Mouse (Mus musculus) lung, postnatal 10 days (tissue): ENCODE data around the gene Alcam.

ENCODE experiments used
- DNase-seq: peaks from one replicate; pipeline ENCODE4 v3.0.0; 2021

Gene Alcam

DNA sequence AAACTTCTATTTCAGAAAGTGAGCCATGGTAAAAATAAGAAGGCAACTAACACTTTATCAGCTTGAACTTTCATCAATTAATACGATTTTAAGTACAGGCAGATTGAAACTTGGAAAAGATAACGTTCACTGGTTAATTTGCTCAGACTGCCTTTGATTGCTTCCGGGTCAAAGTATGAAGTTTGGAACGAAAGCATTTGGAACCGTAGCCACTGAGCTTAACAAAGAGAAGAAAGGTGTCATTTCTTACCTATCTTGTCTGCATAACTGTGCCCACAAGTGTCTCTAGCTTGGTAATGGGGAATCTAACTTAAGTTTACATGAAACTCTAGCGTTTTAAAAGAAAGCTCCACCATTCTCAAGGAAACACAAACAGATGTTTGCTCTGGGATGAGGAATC is 14.9 kb downstream of the Alcam start:
- DNase-seq: no peak

DNA sequence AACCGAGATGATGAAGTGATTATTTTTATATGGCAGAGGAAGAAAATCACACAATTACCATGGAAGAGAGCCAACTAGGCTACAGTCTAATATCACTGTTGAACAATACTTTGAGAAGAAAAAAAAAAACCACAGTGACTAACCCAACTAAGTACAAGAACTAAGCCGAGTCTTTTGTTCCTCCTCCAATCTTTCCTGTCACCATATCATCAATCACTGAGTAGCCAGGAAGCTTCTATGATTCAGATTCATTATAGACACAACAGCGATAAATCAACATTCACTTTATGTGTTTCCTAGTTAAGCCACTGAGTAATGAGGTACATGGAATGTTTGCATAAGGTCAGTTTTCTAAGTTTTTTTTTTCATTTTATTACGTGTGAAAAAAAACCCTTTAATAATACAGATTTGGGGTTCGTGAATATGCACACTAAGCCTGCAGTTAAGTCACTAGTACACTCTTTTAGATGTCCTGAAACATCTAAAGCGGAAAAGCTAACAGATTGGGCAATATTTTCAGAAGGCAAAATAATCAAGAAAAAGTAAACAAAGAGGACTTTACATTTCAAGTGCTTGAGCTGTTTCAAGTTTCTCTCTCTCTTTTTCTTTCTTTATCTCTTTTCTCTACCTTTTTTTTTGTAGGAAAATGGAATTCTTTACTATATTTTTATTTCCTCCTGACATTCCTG is 15.5 kb downstream of the Alcam start:
- DNase-seq: no peak

DNA sequence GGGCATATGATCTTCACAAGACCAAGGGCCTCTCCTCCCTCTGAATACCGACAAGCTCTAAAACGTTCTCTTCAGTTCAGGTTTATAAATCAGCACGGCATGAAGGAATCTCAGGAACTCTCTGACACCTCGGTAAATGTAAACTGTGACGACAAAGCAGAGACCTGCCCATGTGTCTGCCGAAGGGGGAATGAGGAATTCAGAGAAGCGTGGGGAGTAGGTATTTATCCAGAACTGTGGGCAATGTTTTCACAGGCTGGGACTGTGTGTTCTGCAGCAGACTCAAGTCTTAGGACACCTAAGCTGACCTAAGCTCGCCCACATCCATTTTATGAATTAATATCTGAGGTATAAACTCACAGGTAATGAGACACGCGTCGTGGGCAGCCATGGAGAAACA is 20.7 kb downstream of the Alcam start:
- DNase-seq: no peak

DNA sequence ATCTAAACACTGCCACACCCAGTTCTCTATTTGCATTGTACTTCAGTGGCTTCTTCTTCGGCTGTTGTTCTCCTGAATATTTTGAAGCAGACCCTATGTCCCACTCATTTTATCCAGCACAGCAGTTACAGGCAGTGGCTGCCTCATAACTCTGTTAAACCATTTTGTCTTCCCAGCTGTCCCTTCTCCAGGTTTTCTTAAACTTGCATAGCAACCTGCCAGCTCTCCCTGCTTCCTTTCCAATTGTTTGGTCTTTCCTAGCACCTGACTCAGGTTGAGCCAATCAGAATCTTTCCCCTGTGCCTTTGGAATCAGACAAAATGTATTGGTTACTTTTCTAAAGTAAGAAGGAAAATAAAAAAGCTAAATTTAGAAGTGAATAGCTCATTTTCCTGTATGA is 21.8 kb downstream of the Alcam start:
- DNase-seq: no peak

DNA sequence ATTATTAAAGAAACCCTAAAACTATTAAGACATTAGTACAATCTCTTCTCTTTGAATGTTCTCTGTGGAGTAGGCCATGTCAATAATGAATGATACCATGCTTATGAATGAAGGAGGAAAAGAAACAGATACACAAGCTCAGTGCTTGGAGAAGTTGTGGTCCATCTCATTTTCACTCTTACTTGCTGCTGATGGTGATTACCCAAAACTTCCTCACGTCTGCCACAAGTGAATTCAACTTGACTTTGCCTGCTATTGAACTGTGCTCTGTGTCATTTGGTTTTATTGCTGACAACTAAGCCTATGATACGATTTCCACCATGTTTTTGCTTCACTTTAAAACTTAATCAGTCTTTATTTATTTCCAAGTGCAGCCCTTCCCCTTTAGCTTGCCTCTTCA is 22.3 kb downstream of the Alcam start:
- no peak for DNase-seq

DNA sequence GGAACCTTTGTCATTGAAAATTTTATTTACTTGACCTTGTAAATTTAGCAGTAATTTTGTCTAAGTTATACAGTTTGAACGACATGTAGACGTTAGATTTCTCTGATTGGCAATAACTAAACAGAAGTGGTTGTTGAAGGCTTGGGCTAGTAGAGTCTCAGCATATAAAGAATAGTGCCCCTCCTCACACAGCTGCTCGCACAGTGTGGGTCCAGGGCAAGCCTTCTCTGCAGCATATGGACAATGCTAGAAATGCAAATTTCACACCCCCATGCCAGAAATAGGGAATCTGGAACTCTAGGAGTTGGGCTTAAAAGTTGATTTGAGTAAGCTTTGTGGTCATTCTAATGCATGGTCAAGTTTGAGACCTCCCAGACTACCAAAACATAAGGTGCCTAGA is 23.8 kb downstream of the Alcam start:
- no peak for DNase-seq

DNA sequence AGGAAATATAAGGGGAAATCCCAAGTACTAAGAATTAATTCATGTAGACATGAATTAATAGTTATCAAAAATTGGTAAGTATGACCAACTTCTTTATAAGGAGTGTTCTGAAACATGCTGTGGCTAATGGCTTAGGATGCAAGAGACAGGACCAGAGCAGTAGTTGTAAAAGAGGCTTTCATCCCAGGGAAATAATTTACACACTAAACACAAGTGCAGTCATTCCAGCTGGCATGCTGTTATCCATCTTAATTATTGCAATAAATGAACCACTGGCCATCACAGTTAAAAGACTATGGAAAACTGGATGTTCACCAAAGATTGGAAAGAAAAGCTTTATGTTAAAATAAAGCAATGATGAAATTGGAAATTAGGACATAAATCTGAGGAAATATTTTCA is 24.2 kb downstream of the Alcam start:
- DNase-seq: no peak

DNA sequence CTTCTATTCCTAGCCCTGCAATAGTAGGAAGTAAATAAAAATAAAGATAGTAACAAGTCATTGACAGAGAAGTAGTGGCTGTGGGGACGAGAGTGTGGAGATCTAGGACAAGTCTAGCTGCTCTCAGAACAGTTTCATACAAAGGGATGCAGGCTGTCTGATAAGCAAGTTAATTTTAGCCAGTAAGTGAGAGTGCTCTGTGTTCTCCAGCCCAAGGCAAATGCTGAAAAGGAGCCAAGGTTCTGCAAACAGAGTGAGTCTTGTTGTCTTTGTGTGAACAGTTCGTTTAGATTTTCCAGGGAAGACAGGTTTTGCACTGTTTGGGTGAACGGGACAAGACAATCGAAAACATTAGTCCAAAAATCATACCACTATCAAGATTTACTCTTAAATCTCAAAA is 25.4 kb downstream of the Alcam start:
- peak; percentile 6 for DNase-seq

DNA sequence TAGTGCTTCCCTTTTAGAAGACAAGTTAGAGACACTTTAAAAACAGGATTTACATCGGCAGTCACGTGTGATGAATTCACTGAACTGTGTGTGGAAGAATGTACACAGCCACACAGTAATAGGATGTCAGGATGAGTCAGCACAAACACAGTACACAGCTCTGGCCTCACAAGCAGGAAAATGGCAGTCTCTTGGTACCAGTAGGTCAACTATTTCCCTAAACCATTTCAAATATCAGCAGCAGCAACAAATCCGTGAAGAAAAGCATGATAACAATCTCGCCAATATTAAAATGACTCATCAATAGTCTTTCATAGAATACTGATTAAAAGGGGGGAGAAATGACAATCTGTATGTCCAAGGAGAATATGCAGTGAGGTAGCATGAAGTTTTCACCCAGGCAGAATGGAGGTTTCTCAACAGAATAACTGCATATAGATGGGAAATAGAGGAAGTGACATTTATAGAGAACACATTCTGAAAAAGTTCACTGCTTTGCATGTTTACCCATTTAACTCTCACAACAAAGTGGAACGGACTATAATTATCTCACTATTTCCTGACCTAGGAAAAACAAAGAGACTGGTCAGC is 35.2 kb downstream of the Alcam start:
- no peak for DNase-seq

DNA sequence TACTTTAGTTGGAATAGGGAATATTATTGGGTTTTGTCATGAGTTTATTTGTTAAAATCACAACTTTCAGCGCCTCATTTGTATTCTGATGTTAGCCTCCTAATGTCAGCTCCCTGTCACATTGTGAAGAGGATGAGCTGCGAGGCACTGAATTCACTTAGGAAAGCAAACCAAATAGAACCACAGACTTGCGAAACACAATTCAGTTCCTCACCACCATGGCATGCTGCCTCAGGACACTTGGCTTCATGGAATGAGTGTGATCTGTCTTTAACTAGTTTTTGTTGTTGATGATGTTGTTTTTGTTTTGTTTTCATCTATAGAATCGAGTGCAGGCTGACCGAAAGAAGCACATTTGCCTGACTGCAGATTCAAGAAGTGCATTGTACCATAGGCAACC is 35.9 kb downstream of the Alcam start:
- no peak for DNase-seq

DNA sequence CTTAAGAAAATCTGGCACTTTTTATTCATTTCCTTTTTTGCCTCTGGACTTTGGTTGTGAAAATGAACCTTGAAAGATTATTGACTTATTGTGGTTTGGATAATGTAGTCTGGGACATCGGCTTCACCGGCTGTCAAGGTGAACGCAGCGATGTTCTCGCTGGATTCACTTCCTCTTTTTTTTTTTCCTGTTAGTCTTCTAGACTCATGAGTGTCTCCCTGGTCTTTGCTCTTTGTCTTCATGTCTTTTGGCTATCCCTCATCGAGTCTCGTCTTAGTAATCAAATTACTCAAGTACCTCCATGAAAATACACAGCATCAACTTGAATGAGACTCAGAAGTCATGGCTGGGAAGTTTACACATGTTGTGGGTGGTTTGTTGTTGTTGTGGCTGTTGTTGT is 36.7 kb downstream of the Alcam start:
- DNase-seq: no peak

DNA sequence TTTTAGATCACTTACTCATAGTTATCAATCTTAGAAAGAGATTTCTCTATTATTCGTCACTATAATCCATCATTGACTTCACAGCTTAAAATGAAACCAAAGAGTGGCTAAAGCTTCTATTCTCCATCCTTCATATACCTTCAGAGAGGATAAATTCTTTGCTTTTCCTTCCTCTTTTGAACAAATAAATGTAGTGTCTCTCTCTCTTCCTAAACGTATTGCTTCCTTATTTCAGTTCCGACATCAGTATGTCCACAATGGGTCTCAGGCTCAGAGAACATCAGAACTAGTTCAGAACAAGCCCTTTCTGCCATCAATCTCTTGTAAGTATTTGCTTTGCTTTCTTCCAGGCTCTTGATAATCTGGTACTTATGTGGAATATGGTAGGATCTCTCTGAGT is 40.2 kb downstream of the Alcam start:
- no peak for DNase-seq

DNA sequence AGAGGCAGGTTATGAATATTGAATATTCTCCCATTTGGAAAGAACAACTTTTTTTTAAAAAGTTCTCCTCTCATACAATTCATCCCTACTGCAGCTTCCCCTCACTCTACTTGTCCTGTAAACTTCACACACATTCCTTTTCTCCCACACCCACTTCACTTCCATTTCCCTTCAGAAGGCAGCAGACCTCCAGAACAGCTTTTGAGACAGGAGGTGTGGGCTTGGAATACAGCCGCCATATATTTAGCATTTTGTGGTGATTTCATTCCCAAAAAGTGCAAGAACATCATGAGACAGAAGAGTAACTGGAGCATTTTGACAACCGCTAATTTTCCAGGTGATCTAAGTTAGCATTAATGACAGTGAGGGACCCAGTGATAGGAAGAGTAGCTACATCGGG is 47.8 kb downstream of the Alcam start:
- DNase-seq: no peak

DNA sequence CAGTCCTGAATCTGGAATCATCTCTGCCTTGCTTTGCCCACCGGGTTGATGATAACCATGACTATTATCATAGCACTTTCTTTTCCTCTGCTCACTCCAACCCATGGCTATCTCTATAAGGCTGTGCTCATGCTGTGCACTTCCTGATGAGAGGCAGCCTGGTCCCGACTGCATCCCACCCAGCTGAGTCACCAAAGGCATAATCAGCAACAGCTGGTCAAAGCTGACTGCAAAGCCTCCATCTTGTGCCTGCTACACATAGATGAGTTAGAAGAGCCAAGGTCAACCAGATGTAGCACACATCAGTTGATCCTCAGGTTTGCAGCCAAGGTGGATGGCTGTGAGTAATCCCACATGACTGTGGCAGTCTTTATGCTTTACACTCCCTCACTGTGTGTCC is 48.6 kb downstream of the Alcam start:
- no peak for DNase-seq

DNA sequence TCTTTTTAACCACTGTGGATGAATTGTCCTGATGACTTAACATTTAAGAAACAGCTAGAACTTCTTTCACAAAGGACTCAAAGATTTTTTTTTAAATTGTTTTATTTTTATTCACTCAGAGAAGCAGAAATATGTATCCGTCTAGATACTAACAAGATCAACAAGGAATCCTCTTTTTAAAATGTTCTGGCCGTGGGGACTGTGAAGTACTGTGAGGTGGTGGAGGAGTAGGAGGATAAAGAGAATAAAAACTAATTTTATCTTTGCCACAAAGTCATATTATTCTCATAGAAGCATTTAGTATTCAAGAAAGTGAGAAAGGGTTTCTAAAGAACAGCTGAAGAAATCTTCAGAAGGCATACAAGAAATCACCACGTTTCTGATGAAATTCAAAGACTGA is 54.8 kb downstream of the Alcam start:
- no peak for DNase-seq

DNA sequence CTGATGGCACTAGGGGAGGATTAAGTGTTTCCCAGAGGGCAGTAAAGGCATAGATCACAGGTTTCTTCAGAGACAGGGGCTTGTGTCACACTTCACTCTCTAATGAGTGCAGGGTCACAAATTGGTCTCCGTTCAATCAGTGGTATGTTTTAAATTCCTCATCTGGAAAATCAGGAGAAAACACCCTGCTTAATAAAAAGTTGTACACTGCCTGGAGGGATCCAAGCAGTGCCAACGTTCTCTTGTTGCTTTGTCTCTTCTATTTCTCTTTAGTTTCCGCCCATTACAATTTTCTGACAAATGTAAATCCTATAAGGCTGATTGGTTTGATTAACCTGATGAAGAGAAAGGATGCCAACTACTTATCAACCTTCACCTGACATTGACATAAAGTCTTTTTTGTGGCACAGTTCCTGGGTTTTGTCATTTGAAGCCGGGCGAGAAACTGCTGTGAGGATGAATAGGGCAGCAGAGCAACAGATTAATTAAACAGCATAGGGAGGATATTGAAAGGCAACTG is 67.0 kb downstream of the Alcam start:
- no peak for DNase-seq

DNA sequence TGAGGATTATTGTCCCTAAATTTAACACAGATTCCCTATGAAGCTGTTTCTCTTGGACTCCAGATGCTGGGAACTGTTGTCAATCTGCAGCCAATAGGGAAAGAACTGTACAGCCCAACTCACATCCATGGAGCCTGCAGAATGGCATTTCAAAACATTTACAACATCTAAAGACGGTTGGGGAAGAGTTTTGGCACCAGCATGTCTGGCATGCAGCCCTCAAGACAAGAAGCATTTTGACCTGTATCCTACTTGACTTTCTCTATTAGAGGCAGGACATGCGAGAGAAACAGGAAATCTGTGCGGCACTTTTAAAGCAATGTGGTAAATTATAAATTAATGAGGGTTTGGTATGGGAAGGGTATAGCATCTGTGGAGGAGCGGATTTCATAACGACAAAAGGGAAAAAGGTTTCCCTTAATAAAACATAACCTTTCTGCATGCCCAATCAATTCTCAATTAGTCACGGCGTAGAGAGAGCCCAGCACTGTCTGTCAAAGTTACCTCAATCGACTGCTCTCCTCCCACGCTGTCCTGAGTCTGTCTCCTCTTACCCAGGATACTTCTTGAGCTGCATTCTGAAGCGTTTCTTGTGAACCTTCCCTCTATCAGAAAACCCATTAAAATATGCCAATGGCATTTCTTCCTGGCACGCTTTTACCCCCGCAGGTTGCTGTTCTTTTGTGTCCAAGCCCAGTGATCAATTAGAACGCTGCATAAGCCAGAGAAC is 70.3 kb downstream of the Alcam start:
- peak; percentile 26 for DNase-seq

DNA sequence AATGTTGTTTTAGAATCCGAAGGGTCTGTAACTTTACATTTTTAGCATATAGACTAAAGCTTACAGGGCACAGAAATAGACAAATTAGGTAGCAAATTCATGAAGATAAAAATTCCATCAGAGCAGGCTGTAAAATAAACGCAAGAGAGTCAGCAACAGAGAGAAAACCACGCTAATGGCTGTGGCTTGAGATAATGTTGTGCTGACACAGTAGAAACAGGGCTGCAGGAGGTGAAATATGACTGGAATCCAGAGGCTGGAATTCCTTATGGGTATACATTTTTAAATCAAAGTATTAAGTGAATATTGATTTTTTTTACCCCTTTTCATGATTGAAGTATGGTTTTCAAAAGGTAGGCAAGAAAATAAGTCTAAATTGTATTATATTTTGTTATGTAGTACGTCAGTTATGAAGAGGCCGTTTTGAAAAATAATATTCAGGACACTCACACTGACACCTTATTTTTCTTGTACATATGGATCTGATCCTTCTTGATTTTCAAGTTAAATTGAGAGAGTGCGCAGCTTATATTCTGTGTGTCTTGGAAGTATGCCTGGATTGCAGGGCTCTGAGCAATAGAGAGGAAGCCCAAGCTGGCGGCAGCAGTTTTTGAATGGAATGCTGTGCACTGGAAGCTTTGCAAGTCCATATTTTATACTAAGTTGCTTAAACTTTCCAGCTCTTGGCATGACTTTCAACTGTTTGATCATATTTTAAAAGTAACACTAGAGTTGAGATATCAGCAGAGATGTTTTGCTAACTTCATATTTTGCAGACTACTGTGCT is 74.9 kb downstream of the Alcam start:
- DNase-seq: peak; percentile 12

DNA sequence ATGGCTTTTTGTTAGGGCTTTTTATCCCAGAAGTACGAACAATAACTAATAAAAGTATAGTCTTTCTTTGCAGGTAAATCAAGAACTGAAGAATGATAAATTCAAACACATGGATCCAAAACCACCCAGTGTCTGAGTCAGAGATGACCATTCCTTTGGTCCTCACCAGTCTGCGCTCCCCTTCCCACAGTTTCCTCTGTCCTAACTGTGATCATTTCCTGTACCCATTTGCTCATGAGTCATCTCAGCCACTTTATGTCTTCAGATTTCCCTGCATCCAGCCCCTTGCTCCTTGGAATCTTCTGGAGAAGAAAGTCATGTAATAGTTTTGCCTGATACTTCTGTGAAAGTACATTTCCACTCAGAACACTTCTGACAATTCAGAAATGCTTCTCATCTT is 77.0 kb downstream of the Alcam start:
- DNase-seq: no peak

DNA sequence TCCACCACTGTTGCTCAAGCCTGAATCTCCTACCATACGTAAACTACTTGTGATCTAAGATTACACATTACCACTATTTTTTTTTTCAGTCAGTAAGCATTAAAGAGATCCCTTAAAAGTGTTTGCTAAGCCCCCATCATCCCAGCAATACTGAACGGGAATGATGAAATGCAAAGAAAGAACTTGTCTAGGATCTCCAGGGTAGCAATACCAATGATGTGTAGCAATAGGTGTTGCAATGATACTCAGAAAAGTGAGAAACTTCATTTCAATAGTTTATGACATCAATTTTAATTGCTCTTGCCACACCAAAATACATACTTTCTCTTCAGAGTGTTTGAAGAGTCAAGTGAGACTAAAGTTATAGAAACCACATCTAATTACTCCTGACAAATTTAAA is 81.9 kb downstream of the Alcam start:
- no peak for DNase-seq

DNA sequence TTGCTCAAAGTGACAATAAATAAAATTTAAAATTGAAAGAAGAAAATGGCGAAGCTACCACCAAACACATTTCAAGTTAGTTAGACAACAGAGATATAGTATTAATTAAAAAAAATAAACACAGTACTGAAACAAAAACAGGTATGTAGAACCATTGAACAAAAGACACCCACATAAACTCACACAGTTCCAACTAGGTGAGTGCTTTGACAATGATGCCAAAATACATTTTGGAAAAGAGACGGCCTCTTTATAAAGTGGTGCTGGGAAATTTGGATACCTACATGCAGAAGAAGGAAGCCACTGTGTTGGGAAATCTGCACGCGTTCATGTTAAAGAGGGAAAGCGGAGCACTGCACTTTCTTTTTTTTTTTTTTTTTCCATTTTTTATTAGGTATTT is 85.4 kb downstream of the Alcam start:
- no peak for DNase-seq

DNA sequence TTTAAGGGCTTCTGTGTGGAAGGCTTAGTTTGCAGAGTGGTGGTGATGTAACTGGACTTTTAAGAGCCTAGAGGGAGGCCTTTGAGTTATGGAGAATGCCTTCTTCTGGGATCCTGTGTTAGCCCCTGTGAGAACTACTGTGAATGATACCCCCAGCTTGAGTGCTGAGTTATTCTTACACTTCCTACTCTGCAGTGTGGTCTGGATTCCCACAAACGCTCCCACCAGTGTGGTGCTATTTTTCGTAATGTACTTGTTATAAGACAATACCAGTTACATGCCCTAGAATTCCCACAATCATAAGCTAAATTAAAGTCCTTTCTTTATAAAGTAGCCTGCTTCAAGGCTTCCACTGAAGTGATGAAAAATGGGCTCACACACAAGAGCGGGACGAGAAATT is 87.0 kb downstream of the Alcam start:
- no peak for DNase-seq

DNA sequence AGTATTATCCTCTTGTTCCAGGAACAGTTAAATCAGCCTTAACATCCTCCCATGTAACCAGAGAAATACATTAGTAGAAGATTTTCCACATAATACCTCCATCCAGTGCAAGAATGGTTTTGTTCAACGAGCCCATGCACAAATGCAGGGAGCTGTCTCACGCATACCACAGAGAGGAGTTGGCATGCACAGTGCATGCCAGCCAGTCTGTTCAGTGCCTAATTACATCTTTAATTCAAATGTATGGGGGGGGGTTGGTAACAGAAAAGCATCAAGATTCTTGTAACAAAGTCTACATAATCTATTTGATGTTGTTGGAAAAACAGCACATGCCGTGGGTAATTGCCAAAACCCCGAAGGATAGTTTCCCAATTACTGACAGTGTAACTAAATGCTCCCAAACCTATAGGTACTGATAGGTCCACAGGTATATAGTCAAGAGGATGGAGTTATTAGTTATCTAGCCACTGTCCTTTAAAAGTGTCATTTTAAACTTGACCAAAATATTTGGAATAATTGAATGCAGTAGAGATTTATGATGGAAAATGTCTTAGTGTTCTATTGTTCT is 89.8 kb downstream of the Alcam start:
- DNase-seq: no peak
